Mouse (Mus musculus): ENCODE data around the gene Podxl2. TPM values are rescaled to one million over a fixed set of nuclear protein-coding genes. Genes with fewer than 3 reads are reported as not detected.

Podxl2 gene
- polyA plus RNA-seq, 1 experiment = 0.19 TPM

GRCm38 (mm10) chr6:88828206-88829009 lies 46.4 kb downstream of the Podxl2 start:
- no peak for TF ChIP-seq GATA1 (IDR thresholded peaks at IDR 0.05; ENCODE audit: low read length)

DNA sequence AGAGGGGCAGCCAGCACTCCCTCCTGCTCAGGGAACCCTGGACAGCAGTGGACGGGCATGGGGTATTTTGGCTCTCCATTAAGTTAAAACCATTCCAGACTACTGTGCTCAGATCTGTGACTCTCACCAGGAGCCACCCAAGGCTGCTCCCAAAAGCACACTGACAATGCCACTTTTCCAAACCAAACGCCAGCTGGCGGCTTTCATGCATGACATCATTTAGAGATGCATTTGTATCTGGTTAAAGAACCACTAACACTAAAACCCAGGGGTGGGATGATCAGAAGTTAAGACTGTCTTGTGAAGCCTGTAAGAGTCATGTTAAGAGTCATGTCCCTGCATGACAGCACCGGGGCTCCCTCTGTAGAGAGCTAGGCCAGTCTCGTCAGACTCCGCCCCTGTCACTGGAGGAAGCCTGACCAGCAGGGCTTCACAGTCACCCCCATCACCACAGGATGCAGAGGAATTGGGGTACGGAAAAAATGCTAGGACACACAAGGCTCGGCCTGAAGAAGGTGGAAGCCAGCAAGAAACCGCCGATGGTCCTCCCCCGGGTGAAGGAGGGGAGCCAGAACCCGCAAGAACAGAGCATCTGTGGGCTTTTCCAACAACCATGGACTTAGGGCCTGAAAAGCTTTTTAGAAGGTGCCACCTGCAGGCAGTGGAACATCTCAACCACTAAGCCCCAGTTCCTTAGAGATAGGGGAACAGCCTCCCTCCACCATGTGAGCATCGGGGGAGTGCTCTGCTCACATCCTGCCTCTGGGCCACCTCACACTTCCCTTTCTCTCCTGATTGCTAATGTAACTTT lies 47.2 kb downstream of the Podxl2 start:
- TF ChIP-seq GATA1 (IDR thresholded peaks at IDR 0.05; ENCODE audit: low read length) = no peak

GRCm38 (mm10) chr6:88826965-88827364 lies 47.9 kb downstream of the Podxl2 start:
- TF ChIP-seq GATA1 (IDR thresholded peaks at IDR 0.05; ENCODE audit: low read length) = no peak

DNA sequence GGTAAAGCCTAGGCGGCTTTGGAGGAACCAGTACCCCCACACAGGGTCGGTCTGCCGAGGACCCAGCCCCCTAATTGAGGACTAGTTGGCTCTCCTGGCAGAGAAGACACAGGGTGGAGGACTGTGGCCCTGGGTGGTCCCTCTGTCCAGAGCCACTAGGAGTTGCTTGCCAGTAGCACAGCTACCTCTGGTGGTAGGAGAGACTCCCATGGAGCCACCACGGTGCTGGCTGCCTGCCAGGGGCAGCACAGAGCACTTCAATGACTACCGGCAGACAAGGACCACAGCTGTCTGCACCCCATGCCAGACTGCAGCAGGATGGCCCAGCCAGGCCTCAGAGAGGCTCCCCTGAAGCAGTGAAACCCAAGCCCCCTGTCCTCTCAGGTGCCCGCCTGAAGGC lies 48.3 kb downstream of the Podxl2 start:
- no peak for TF ChIP-seq GATA1 (IDR thresholded peaks at IDR 0.05; ENCODE audit: low read length)

DNA sequence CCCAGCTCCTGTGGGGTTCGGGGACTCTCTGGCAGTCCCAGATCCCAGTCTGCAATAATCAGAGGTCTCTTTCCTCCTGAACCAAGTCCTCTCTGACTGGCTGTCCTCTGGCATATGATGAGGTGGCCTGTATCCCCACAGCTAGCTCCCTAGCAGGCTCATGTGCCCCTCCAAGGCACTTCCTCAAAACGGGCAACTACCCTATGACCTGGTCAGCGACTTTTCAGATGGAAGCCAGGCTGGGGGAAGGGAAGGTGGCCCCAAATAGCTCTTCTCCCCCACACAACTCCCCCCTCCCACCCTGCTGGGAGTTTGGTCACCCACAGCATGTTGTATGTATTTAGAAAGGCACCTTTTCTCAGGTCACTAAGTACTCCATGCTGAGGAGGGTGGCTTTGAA lies 48.8 kb downstream of the Podxl2 start:
- no peak for TF ChIP-seq GATA1 (IDR thresholded peaks at IDR 0.05; ENCODE audit: low read length)

DNA sequence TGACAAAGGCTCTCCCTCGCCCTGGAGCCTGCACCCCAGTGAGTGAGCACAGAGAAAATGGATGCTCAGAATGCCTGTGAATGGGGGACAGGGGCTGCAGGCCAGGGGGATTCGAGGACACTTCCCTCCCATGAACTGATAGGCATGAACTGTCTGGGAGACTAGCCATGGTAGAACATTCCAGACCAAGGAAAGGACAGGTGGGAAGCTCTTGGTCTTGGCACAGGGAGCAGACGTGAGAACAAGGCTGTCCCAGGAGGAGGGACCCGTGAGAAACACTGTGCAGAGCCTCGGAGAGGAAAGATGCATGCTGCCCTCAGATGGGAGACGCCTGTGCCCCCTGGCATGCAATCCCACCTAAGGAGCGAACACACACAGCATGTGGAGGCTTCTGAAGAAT lies 50.7 kb downstream of the Podxl2 start:
- no peak for TF ChIP-seq GATA1 (IDR thresholded peaks at IDR 0.05; ENCODE audit: low read length)

DNA sequence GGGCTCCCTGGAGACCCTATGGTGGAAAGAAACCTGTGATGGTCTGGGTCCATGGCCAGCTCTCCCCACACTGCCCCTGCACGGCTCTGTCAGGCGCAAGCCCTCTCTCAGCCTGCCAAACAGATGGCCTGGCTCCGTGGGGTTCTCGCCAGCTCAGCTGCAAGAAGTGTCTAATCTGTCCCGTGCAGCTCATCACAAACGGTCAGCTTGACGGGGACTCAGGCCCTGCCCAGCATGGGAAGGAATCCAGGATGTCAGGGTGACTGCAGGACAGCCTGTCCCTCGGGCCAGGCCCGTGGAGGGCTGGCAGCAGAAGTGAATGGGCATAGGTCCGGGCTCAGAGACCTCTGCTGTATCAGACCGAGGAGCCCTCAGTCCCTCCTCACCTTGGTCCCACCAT lies 52.9 kb downstream of the Podxl2 start:
- no peak for TF ChIP-seq GATA1 (IDR thresholded peaks at IDR 0.05; ENCODE audit: low read length)

- no peak for TF ChIP-seq GATA1 (IDR thresholded peaks at IDR 0.05; ENCODE audit: low read length)
Observed at GRCm38 (mm10) chr6:88821294-88821693, 53.5 kb downstream of the Podxl2 start.

DNA sequence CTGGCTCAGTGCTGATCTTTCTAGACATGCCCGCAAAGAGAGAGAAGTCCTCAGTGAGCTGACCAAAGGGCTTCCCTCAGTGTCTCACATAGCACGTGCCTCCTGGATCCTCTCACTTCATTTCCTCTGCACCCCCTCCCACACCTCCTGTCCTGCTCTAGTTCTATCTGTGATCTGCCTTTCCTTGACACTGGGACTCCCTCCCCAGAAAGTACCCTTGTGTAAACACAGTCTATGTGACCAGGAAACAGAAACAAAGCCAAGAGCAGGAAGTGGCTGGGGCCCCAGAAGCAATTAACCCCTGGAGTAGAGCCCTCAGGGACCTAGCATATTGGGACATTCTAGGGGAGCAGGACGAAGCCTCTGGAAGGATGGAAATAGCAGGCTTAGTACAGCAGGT lies 54.0 kb downstream of the Podxl2 start:
- TF ChIP-seq GATA1 (IDR thresholded peaks at IDR 0.05; ENCODE audit: low read length) = no peak

GRCm38 (mm10) chr6:88816913-88817312 lies 57.9 kb downstream of the Podxl2 start:
- no peak for TF ChIP-seq GATA1 (IDR thresholded peaks at IDR 0.05; ENCODE audit: low read length)

GRCm38 (mm10) chr6:88815489-88815888 lies 59.4 kb downstream of the Podxl2 start:
- no peak for TF ChIP-seq GATA1 (IDR thresholded peaks at IDR 0.05; ENCODE audit: low read length)

GRCm38 (mm10) chr6:88815036-88815435 lies 59.8 kb downstream of the Podxl2 start:
- TF ChIP-seq GATA1 (IDR thresholded peaks at IDR 0.05; ENCODE audit: low read length) = no peak

GRCm38 (mm10) chr6:88813832-88814231 lies 61.0 kb downstream of the Podxl2 start:
- no peak for TF ChIP-seq GATA1 (IDR thresholded peaks at IDR 0.05; ENCODE audit: low read length)

DNA sequence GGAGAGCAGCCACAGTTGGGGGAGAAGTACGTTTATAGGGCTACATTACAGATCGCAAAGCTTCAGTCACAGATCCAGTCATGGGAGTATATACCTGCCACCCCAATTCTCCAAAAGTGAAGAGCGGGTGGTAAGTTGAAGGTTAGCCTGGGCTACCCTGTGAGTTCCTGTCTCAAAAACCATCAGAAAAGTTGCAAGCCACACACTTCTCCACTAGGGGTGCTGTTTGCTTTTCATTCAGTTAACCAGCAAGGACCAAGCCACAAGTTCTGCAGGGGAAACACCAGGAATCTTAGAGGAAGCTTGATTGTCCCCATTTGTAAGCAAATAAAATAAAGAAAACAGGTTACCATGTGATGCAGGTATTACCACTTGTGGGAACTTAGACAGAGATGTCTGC lies 62.0 kb downstream of the Podxl2 start:
- no peak for TF ChIP-seq GATA1 (IDR thresholded peaks at IDR 0.05; ENCODE audit: low read length)

DNA sequence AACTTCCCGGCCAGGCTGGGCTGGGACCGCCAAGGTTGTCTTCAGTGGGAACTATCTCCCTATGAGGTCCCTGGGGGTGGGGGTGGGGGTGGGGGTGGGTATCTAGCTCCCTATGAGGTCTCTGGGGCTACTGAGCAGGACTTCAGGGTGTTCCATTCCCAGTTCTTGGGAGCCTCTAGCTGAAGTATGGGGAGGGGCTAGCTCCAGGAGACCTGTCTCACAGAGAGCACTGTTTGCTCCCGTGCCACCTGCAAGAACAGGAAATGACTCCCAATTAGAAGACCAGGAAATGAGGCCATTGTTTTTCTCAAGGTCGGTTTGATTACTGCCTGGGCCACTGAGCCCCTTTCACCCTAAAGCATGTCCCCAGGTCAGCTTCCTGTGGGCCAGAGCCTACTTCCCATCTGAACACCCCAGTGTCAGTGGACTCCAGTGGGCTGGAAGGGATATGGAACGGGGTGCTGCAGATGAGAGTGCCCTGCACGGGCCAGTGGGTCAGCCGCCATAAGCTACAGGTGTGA lies 62.9 kb downstream of the Podxl2 start:
- no peak for TF ChIP-seq GATA1 (IDR thresholded peaks at IDR 0.05; ENCODE audit: low read length)

GRCm38 (mm10) chr6:88811396-88811795 lies 63.4 kb downstream of the Podxl2 start:
- no peak for TF ChIP-seq GATA1 (IDR thresholded peaks at IDR 0.05; ENCODE audit: low read length)
